Mouse (Mus musculus): ENCODE data around the gene Ankrd34c. TPM values are rescaled to one million over a fixed set of nuclear protein-coding genes. Genes with fewer than 3 reads are reported as not detected.

The Ankrd34c gene
- 0.04 TPM in 1 of 2 replicates, not detected in the other for polyA plus RNA-seq (2016; fragmentation: Nextera tagmentation; extraction: Ambion mirVana)

- Histone ChIP-seq H3K27ac (ENCODE audit: poor library complexity, severe bottlenecking) (no peak within 1 kb of the TSS), H3K9ac (no peak within 1 kb of the TSS), H3K4me3 (no peak within 1 kb of the TSS), H3K9me3 (replicated peaks) (no peaks in the 10 kb centered on the region), H3K36me3 (no peaks in the 10 kb centered on the region), H3K4me2 (no peak within 1 kb of the TSS), H3K4me1 (replicated peaks) (no peaks in the 10 kb centered on the region), H3K27me3 (replicated peaks) (peaks cover 21% of the 10 kb centered on the region)
- WGBS = 4% methylated on average over 8 of the region's 8 CpGs
- ATAC-seq (ENCODE audit: insufficient number of reproducible peaks, low FRiP score) = no peak
These were observed at the start of gene Ankrd34c for GRCm38 (mm10) chr9:89738295-89738694. Gene Ankrd34c (minus strand): TSS chr9:89738475.

DNA sequence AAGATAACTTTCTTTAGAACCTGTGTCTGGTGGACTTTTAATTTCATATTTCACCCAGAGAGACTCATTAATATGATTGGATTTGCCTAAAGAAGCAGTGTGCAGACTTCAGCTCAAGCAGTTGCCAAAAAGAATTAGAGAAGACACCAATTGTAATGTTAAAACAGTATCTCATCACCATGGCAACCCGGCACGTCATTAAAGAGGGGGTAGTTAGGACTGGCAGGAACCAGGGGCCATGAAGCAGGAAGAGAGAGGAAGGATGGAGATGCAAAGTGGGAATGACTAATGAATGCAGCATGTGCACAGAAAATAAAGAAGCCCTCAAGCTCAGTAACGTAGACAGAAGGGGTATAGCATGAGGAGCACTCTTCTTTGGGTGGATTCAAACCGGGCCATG, 49.3 kb upstream of the Ankrd34c start:
- no peak for ATAC-seq (ENCODE audit: insufficient number of reproducible peaks, low FRiP score)
- Histone ChIP-seq H3K4me2 (no peak overlapping the region), H3K4me3 (no peak overlapping the region), H3K27ac (ENCODE audit: poor library complexity, severe bottlenecking) (no peak overlapping the region), H3K9ac (no peak overlapping the region), H3K27me3 (replicated peaks) (no peaks in the 10 kb centered on the region), H3K4me1 (replicated peaks) (peaks cover 5% of the 10 kb centered on the region; the same call in 1 of the 2 replicates), H3K9me3 (replicated peaks) (no peaks in the 10 kb centered on the region), H3K36me3 (no peaks in the 10 kb centered on the region)
- 61% methylated on average over 4 of the region's 4 CpGs for WGBS

GRCm38 (mm10) chr9:89781395-89781927, 43.2 kb upstream of the Ankrd34c start:
- Histone ChIP-seq H3K9me3 (replicated peaks) (no peaks in the 10 kb centered on the region), H3K4me3 (no peak overlapping the region), H3K4me1 (replicated peaks) (peaks cover 5% of the 10 kb centered on the region; the same call in 1 of the 2 replicates), H3K27ac (ENCODE audit: poor library complexity, severe bottlenecking) (no peak overlapping the region), H3K27me3 (replicated peaks) (no peaks in the 10 kb centered on the region), H3K9ac (no peak overlapping the region), H3K36me3 (no peaks in the 10 kb centered on the region), H3K4me2 (no peak overlapping the region)
- no peak for ATAC-seq (ENCODE audit: insufficient number of reproducible peaks, low FRiP score)

- WGBS = 84% methylated on average over 1 of the region's 1 CpGs
- H3K9me3 ChIP-seq (replicated peaks) = no peaks in the 10 kb centered on the region
- H3K9ac ChIP-seq = no peak overlapping the region
- no peak overlapping the region for H3K4me2 ChIP-seq
- no peaks in the 10 kb centered on the region for H3K27me3 ChIP-seq (replicated peaks)
- no peak overlapping the region for H3K4me3 ChIP-seq
- no peaks in the 10 kb centered on the region for H3K36me3 ChIP-seq
- no peak for ATAC-seq (ENCODE audit: insufficient number of reproducible peaks, low FRiP score)
- H3K4me1 ChIP-seq (replicated peaks) = peaks cover 5% of the 10 kb centered on the region; the same call in 1 of the 2 replicates
- H3K27ac ChIP-seq (ENCODE audit: poor library complexity, severe bottlenecking) = no peak overlapping the region
These were observed 41.0 kb upstream of the Ankrd34c start for GRCm38 (mm10) chr9:89779237-89779636.

DNA sequence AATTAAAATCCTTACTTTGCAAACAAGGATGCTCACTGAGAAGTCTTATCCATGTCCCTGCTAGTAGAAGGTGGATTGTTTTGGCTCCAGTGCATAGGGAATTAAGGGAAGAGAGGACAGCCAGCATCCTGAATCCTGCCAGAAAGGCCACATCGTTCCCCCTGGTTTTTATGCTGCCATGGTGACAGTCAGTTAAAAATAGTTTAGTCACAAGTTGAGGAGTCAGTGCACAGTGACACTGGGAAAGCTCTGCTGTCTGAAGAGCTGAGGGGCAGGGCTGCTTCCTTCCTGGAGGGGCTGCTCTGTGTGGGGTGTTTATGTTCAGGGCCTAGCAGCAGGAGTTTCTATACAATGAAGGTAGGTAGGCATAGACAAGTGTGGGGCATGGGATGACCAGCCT, 32.9 kb upstream of the Ankrd34c start:
- 10% methylated on average over 1 of the region's 1 CpGs for WGBS
- no peaks in the 10 kb centered on the region for H3K36me3 ChIP-seq
- H3K9ac ChIP-seq = no peak overlapping the region
- no peaks in the 10 kb centered on the region for H3K9me3 ChIP-seq (replicated peaks)
- no peak overlapping the region for H3K4me3 ChIP-seq
- peaks cover 5% of the 10 kb centered on the region; the same call in 1 of the 2 replicates for H3K4me1 ChIP-seq (replicated peaks)
- no peak overlapping the region for H3K4me2 ChIP-seq
- no peak for ATAC-seq (ENCODE audit: insufficient number of reproducible peaks, low FRiP score)
- no peaks in the 10 kb centered on the region for H3K27me3 ChIP-seq (replicated peaks)
- no peak overlapping the region for H3K27ac ChIP-seq (ENCODE audit: poor library complexity, severe bottlenecking)

DNA sequence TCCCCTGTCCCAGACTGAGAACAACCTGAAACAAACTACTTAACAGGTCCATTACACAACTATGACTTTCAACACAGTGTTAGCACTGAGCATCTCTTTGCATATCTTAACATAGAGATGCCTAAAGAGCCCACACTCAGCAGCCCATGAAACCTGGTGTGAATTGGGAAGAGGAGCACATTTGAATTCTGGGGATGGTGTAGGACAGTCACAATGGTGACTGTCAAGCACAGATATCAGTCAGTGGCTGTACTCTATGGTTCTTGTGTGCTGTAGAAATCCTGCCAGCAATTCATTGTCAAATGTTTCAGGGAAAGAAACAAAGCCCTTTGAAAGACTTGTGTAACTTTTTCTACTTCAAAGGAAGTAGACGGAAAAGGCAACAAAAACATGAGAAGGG, 23.7 kb upstream of the Ankrd34c start:
- Histone ChIP-seq H3K27me3 (replicated peaks) (no peaks in the 10 kb centered on the region), H3K4me2 (no peak overlapping the region), H3K27ac (ENCODE audit: poor library complexity, severe bottlenecking) (no peak overlapping the region), H3K36me3 (no peaks in the 10 kb centered on the region), H3K9ac (no peak overlapping the region), H3K4me3 (no peak overlapping the region), H3K4me1 (replicated peaks) (no peaks in the 10 kb centered on the region), H3K9me3 (replicated peaks) (no peaks in the 10 kb centered on the region)
- WGBS = 67% methylated on average over 1 of the region's 1 CpGs
- ATAC-seq (ENCODE audit: insufficient number of reproducible peaks, low FRiP score) = no peak

- 73% methylated on average over 1 of the region's 1 CpGs for WGBS
- no peak overlapping the region for H3K27ac ChIP-seq (ENCODE audit: poor library complexity, severe bottlenecking)
- no peaks in the 10 kb centered on the region for H3K9me3 ChIP-seq (replicated peaks)
- no peaks in the 10 kb centered on the region for H3K36me3 ChIP-seq
- no peak overlapping the region for H3K4me3 ChIP-seq
- ATAC-seq (ENCODE audit: insufficient number of reproducible peaks, low FRiP score) = no peak
- H3K9ac ChIP-seq = no peak overlapping the region
- no peaks in the 10 kb centered on the region for H3K27me3 ChIP-seq (replicated peaks)
- H3K4me1 ChIP-seq (replicated peaks) = no peaks in the 10 kb centered on the region
- no peak overlapping the region for H3K4me2 ChIP-seq
These were observed 20.3 kb upstream of the Ankrd34c start for GRCm38 (mm10) chr9:89758569-89758968.

GRCm38 (mm10) chr9:89758139-89758538, 19.9 kb upstream of the Ankrd34c start:
- Histone ChIP-seq H3K27ac (ENCODE audit: poor library complexity, severe bottlenecking) (no peak overlapping the region), H3K9me3 (replicated peaks) (no peaks in the 10 kb centered on the region), H3K4me2 (no peak overlapping the region), H3K4me1 (replicated peaks) (no peaks in the 10 kb centered on the region), H3K36me3 (no peaks in the 10 kb centered on the region), H3K4me3 (no peak overlapping the region), H3K27me3 (replicated peaks) (no peaks in the 10 kb centered on the region), H3K9ac (no peak overlapping the region)
- no peak for ATAC-seq (ENCODE audit: insufficient number of reproducible peaks, low FRiP score)
- 76% methylated on average over 1 of the region's 1 CpGs for WGBS

DNA sequence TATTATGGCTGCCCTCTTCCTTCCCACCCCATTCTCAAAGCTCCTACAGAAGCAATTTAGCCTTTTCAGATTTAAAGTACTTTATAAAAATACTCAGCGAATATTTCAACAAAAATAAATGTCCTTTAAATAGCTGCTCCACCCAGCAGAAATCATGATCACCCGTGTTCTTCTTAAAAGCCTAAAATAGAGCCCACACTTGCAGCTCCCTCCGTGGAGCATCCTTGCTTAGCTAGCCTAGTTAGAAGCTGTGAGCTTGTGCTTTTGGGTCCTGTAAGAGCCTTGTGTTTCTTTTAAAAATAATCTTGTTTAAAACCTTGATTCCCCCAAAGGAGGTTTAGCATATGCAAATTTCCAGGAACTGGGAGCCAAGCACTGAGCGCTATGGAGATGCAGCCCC, 19.3 kb upstream of the Ankrd34c start:
- H3K27ac ChIP-seq (ENCODE audit: poor library complexity, severe bottlenecking) = no peak overlapping the region
- no peaks in the 10 kb centered on the region for H3K27me3 ChIP-seq (replicated peaks)
- no peaks in the 10 kb centered on the region for H3K4me1 ChIP-seq (replicated peaks)
- H3K9ac ChIP-seq = no peak overlapping the region
- no peaks in the 10 kb centered on the region for H3K9me3 ChIP-seq (replicated peaks)
- H3K4me2 ChIP-seq = no peak overlapping the region
- no peak for ATAC-seq (ENCODE audit: insufficient number of reproducible peaks, low FRiP score)
- 35% methylated on average over 4 of the region's 4 CpGs for WGBS
- H3K4me3 ChIP-seq = no peak overlapping the region
- no peaks in the 10 kb centered on the region for H3K36me3 ChIP-seq

DNA sequence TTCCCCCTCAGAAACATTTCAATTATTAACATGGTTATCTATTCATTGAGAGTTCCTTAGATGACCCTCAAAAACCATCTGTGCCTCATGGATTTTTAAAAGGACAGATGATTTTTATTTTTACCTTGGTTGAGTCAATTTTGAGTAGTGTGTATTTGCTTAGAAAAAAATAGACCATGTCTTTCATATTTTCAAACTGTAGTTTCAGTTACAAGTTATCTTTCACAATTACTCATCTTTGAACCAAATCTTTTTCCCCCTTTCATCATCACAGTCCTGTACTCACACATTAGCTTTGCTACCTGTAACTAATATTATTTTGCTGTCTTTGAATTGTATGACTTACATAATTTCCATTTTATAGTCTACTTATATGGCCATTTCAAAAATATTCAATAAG, 1.8 kb upstream of the Ankrd34c start:
- no peaks in the 10 kb centered on the region for H3K4me1 ChIP-seq (replicated peaks)
- no peak for ATAC-seq (ENCODE audit: insufficient number of reproducible peaks, low FRiP score)
- H3K9ac ChIP-seq = no peak overlapping the region
- no peak overlapping the region for H3K4me2 ChIP-seq
- H3K4me3 ChIP-seq = no peak overlapping the region
- H3K36me3 ChIP-seq = no peaks in the 10 kb centered on the region
- peaks cover 21% of the 10 kb centered on the region for H3K27me3 ChIP-seq (replicated peaks)
- no peaks in the 10 kb centered on the region for H3K9me3 ChIP-seq (replicated peaks)
- H3K27ac ChIP-seq (ENCODE audit: poor library complexity, severe bottlenecking) = no peak overlapping the region

GRCm38 (mm10) chr9:89737888-89738287, 387 bp downstream of the Ankrd34c start:
- no peak overlapping the region for H3K9ac ChIP-seq
- no peaks in the 10 kb centered on the region for H3K36me3 ChIP-seq
- peaks cover 21% of the 10 kb centered on the region for H3K27me3 ChIP-seq (replicated peaks)
- 13% methylated on average over 6 of the region's 6 CpGs for WGBS
- no peak overlapping the region for H3K4me2 ChIP-seq
- H3K4me3 ChIP-seq = no peak overlapping the region
- no peaks in the 10 kb centered on the region for H3K9me3 ChIP-seq (replicated peaks)
- H3K27ac ChIP-seq (ENCODE audit: poor library complexity, severe bottlenecking) = no peak overlapping the region
- ATAC-seq (ENCODE audit: insufficient number of reproducible peaks, low FRiP score) = no peak
- no peaks in the 10 kb centered on the region for H3K4me1 ChIP-seq (replicated peaks)

Measured in heart, embryonic 12.5 days (tissue).